Mouse (Mus musculus): ENCODE results near the gene Cdk6. TPM values are rescaled to one million over a fixed set of nuclear protein-coding genes. Genes with fewer than 3 reads are reported as not detected.

Gene Cdk6
- total and polyA plus RNA-seq, 3 experiments, result 79.0 to 318 (median 197) TPM

DNA sequence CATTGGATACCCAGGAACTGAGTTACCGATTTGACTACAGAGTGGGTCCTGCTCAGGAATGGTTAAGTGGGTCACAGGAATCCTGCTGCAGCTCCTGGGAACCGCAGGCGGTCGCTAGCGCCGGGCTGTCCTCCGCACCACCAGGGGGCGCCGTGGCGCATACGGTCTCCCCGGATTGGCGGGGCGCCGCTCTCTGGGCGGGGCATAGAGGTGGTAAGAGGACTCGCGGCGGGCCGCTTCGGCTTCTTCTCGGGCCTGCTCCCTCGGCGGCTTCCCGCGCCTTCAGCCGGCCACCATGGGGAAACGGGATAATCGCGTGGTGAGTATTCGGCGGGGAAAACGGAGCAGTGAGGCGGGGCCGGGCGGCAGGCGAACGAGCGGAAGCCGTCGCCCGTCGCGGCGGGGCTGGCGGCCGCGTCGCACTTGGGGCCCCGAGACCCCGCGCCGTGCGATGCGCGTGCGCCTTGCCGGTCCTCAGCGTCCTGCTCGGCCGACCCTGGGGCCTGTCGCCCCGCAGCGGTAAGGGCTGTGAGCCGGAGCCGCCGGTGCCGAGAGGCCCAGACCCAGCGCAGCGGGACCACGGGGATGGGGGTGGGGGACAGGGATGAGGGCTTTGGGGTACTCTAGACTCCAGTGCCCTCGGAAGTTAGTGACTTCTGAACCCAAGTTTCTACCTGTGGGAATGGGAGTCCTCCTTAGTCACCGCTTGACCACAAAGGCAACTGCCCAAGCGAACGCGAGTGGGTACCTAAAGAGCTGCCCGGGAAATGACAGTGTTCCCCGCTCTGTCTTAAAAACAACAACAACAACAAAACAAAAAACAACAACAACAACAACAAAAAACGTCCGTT lies 202.6 kb downstream of the Cdk6 start, which contains the start of gene Fam133b (continued):
- TF ChIP-seq GABPA (IDR thresholded peaks at IDR 0.05; ENCODE audit: low read depth, low read length) (peak; percentile 60; the same call in 1 of the 2 replicates), NRF1 (IDR thresholded peaks at IDR 0.05; ENCODE audit: insufficient read depth, low read depth, low read length, poor library complexity, severe bottlenecking) (peak; percentile 73), RCOR1 (IDR thresholded peaks at IDR 0.05; ENCODE audit: low read depth, low read length) (no peak), ZNF384 (IDR thresholded peaks at IDR 0.05; ENCODE audit: low read depth, low read length) (no peak), CHD1 (IDR thresholded peaks at IDR 0.05; ENCODE audit: low read depth, low read length) (peak; percentile 96), USF1 (IDR thresholded peaks at IDR 0.05; ENCODE audit: low read depth, low read length) (no peak), POLR2AphosphoS2 (IDR thresholded peaks at IDR 0.05; ENCODE audit: low read length) (peak; percentile 75), ZMIZ1 (IDR thresholded peaks at IDR 0.05; ENCODE audit: low read depth, low read length) (0 out of 2 replicates have a peak, but pooled peaks have one; percentile 35), SIN3A (IDR thresholded peaks at IDR 0.05; ENCODE audit: low read length) (peak; percentile 17), ELF1 (IDR thresholded peaks at IDR 0.05; ENCODE audit: low read depth, low read length) (no peak), HCFC1 (IDR thresholded peaks at IDR 0.05; ENCODE audit: low read depth, low read length) (peak; percentile 87)

DNA sequence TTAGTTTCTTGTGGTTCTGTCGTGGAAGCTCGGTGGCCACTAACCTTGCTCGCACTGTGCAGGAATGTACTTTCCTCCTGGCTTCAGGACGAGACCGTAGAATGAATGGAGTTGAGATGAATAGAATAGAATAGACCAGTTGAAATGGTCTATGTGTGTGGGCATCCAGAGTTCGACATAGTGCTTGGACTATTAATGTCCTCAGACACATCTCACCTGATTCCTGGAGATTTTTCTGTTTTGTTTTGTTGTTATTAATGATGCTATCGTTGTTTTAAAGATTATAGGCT lies 203.1 kb downstream of the Cdk6 start:
- TF ChIP-seq CHD1 (IDR thresholded peaks at IDR 0.05; ENCODE audit: low read depth, low read length) (peak; percentile 35; the same call in 1 of the 2 replicates), TCF12 (IDR thresholded peaks at IDR 0.05; ENCODE audit: low read depth, low read length) (no peak)
- DNase-seq (ENCODE audit: low read depth, low spot score), result peak; percentile 39
- Histone ChIP-seq H3K4me3 (ENCODE audit: control insufficient read depth in 1 of 2, insufficient read depth in 1 of 2, low read depth in 2 of 2, low read length in 2 of 2) (peak overlapping the region; percentile 84 to 88), H3K27ac (ENCODE audit: control insufficient read depth, low read depth, low read length) (peak overlapping the region; percentile 79; the same call in 1 of the 2 replicates), H3K9ac (ENCODE audit: control insufficient read depth, low read depth, low read length, poor library complexity, severe bottlenecking) (peak overlapping the region; percentile 96), H3K9me3 (replicated peaks; ENCODE audit: insufficient read depth, low read length) (no peaks in the 10 kb centered on the region), H3K27me3 (ENCODE audit: control insufficient read depth in 1 of 2, insufficient read depth in 2 of 2, low read length in 2 of 2) (no peaks in the 10 kb centered on the region), H3K79me2 (ENCODE audit: control insufficient read depth, insufficient read depth, low read length, poor library complexity) (peaks cover 51% of the 10 kb centered on the region), H3K36me3 (ENCODE audit: control insufficient read depth in 1 of 2, insufficient read depth in 2 of 2, low read length in 2 of 2) (peaks cover 11 to 33% of the 10 kb centered on the region in 2 experiments), H3K4me1 (ENCODE audit: control insufficient read depth in 1 of 2, insufficient read depth in 2 of 2, low read length in 2 of 2) (peaks cover 16 to 24% of the 10 kb centered on the region in 2 experiments)

DNA sequence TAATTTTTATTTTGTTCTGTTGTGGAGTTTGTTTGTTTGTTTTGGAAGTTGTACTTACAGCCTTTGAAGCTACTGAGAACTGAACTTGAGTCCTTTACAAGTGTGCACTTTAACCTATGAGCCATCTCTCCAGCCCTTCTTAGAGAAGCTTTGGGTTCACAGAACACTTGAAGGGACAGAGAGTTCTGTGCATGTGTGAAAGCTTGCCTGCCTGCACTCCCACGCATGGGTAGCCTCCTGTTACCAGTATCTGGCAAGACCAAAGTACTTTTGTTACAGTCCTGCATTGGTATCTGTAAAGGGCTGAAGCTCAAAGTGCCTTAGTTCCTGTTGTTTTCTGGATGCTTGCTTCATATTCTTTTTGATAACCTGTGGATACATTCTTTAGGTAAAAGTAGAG lies 204.9 kb downstream of the Cdk6 start:
- TF ChIP-seq MYC (IDR thresholded peaks at IDR 0.05; ENCODE audit: low read depth, low read length), result no peak
- TF ChIP-seq EP300 (IDR thresholded peaks at IDR 0.05; ENCODE audit: low read depth in 1 of 2, low read length in 2 of 2), result 0 out of 4 replicates have a peak, but pooled peaks of 1 of the 2 experiments have one; percentile 5
- peaks cover 16 to 27% of the 10 kb centered on the region in 2 experiments for H3K4me1 ChIP-seq (ENCODE audit: control insufficient read depth in 1 of 2, insufficient read depth in 2 of 2, low read length in 2 of 2)
- peak; percentile 31 for DNase-seq (ENCODE audit: low read depth, low spot score)
- H3K9me3 ChIP-seq (replicated peaks; ENCODE audit: insufficient read depth, low read length), result no peaks in the 10 kb centered on the region
- H3K27me3 ChIP-seq (ENCODE audit: control insufficient read depth in 1 of 2, insufficient read depth in 2 of 2, low read length in 2 of 2), result no peaks in the 10 kb centered on the region
- no peak overlapping the region for H3K9ac ChIP-seq (ENCODE audit: control insufficient read depth, low read depth, low read length, poor library complexity, severe bottlenecking)
- H3K4me3 ChIP-seq (ENCODE audit: control insufficient read depth in 1 of 2, insufficient read depth in 1 of 2, low read depth in 2 of 2, low read length in 2 of 2), result no peak overlapping the region
- peaks cover 11 to 47% of the 10 kb centered on the region in 2 experiments for H3K36me3 ChIP-seq (ENCODE audit: control insufficient read depth in 1 of 2, insufficient read depth in 2 of 2, low read length in 2 of 2)
- no peak overlapping the region for H3K27ac ChIP-seq (ENCODE audit: control insufficient read depth, low read depth, low read length)
- H3K79me2 ChIP-seq (ENCODE audit: control insufficient read depth, insufficient read depth, low read length, poor library complexity), result peaks cover 65% of the 10 kb centered on the region
